Mouse (Mus musculus) frontal cortex, adult 2 months (tissue): ENCODE measurements around the gene Ssb. TPM values are rescaled to one million over a fixed set of nuclear protein-coding genes. Genes with fewer than 3 reads are reported as not detected.

Experiments
- DNase-seq, 2 experiments: peaks; one replicate each; pipeline ENCODE4 v3.0.0; 2022; ENCODE audit warnings: low spot score in 1 of 2; ENCODE audit errors: extremely low spot score in 1 of 2
- polyA plus RNA-seq: library from polyadenylated mRNA; depleted of rRNA; stranded (reverse); fragments of >200 nt; gene quantifications from 2 replicates; pipeline ENCODE4 v1.2.3, GENCODE M21; 2012; rRNA removed

Ssb gene
- polyA plus RNA-seq, result 113 and 130 TPM in 2 replicates

- peak; percentile 86 to 96 for DNase-seq
Measured at GRCm38 (mm10) chr2:69861485-69862091, at the start of gene Ssb. Ssb (plus strand) TSS chr2:69861562.

GRCm38 (mm10) chr2:69816575-69816974 lies 44.8 kb upstream of the Ssb start:
- DNase-seq, result no peak

GRCm38 (mm10) chr2:69818350-69819085 lies 42.8 kb upstream of the Ssb start:
- DNase-seq, result no peak

GRCm38 (mm10) chr2:69820201-69820600 lies 41.2 kb upstream of the Ssb start:
- DNase-seq, result no peak

GRCm38 (mm10) chr2:69821711-69822110 lies 39.7 kb upstream of the Ssb start, which contains the start of gene Klhl23:
Klhl23 (plus strand) TSS chr2:69821944.
- no peak for DNase-seq

GRCm38 (mm10) chr2:69822361-69823128 lies 38.8 kb upstream of the Ssb start:
- DNase-seq, result peak in 1 of 2 experiments; percentile 54

- no peak for DNase-seq
Measured at GRCm38 (mm10) chr2:69823129-69823677, 38.2 kb upstream of the Ssb start.

GRCm38 (mm10) chr2:69825898-69826297 lies 35.5 kb upstream of the Ssb start:
- DNase-seq, result no peak

GRCm38 (mm10) chr2:69826380-69826779 lies 35.0 kb upstream of the Ssb start:
- DNase-seq, result no peak

GRCm38 (mm10) chr2:69828031-69828430 lies 33.3 kb upstream of the Ssb start:
- DNase-seq, result no peak

GRCm38 (mm10) chr2:69829680-69830079 lies 31.7 kb upstream of the Ssb start:
- no peak for DNase-seq

GRCm38 (mm10) chr2:69830116-69830515 lies 31.2 kb upstream of the Ssb start:
- DNase-seq, result no peak

GRCm38 (mm10) chr2:69837244-69837967 lies 24.0 kb upstream of the Ssb start:
- DNase-seq, result no peak

- DNase-seq, result no peak
Measured at GRCm38 (mm10) chr2:69837996-69838395, 23.4 kb upstream of the Ssb start.

- DNase-seq, result no peak
Measured at GRCm38 (mm10) chr2:69838707-69839106, 22.7 kb upstream of the Ssb start.

GRCm38 (mm10) chr2:69840261-69840660 lies 21.1 kb upstream of the Ssb start:
- no peak for DNase-seq

- no peak for DNase-seq
Measured at GRCm38 (mm10) chr2:69849215-69849614, 12.1 kb upstream of the Ssb start.

GRCm38 (mm10) chr2:69851427-69852058 lies 9.8 kb upstream of the Ssb start:
- DNase-seq, result no peak

GRCm38 (mm10) chr2:69856392-69856791 lies 5.0 kb upstream of the Ssb start:
- DNase-seq, result no peak

GRCm38 (mm10) chr2:69857882-69858281 lies 3.5 kb upstream of the Ssb start:
- no peak for DNase-seq
